Mouse (Mus musculus): ENCODE measurements around the gene Kcnj15.

DNA sequence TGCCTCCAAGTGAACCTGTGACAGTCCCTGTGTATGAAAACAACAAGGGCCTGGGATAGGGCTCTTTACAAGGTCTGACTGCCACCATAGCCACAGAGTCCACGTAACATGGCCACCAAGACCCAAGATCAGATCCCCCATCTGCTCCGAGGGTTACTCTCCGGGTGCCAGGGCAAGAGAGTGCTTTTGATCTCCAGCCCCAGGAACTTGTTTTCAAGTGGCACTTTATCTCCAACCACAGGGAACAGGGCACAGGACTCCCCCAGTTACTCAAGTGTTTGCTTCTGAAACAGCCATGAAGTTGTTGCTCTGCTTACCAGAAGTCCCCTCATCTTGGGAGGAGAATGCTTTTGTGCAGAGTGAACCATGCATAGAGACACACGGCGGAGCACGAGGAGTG, 92.0 kb downstream of the Kcnj15 start:
- no peak for TF ChIP-seq POLR2A (IDR thresholded peaks at IDR 0.05; ENCODE audit: borderline replicate concordance, extremely low read depth, low read depth, low read length)
- no peak for TF ChIP-seq CTCF (IDR thresholded peaks at IDR 0.05; ENCODE audit: insufficient read depth, low read length)

All from lung, adult 2 months (tissue).